Mouse (Mus musculus): ENCODE data around the gene Tnfrsf4.

Gene Tnfrsf4

DNA sequence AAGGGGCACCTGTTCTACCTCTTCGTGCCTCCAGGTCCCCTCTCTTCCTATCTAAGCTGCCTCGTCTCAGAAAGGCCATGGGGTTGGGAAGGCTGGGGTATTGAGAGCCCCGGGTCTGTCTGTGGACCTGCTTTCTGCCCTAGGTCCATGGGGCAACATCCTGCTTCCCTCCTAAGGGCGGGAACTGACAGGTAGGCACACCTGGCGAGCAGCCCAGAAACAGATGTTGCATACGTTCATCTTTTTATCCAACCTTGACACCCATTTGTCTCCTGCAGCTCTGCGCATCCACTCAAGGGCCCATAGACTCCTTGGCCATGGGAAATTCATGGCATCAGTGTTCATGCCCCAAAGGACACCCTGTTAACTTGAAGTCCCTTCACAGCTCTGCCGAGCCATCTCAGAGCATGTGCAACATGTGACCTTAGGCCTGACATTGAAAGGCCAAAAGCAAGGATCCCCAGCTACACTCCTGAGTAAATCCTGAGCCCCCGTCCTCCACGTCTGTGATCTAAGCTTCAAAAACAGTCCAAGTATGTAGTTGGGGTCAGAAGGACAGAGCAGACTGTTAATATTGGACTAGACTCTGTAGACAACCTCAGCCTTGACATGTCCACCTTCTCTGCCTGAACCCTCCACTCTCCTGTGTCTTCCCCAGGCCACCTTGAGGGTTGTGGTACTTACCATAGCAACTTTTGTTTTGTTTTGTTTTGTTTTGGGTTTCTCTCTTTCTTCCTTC lies 51.7 kb downstream of the Tnfrsf4 start:
- DNase-seq (ENCODE audit: low read depth, low spot score): no peak
